Mouse (Mus musculus) heart, adult 8-10 months (tissue): ENCODE measurements around the gene Pla2g4a. TPM values are rescaled to one million over a fixed set of nuclear protein-coding genes. Genes with fewer than 3 reads are reported as not detected.
"Not testable (repeated sequence)": the region's sequence is repeated elsewhere in the genome, so short reads cannot be mapped to it uniquely, and the experiment has no call there.

Experiments
- DNase-seq: peaks from one replicate; pipeline ENCODE4 v3.0.0; 2022; ENCODE audit warnings: low spot score
- total RNA-seq, 4 experiments: library from RNA; stranded (reverse); gene quantifications; 2 replicates each; pipeline ENCODE4 v1.2.4; 2022

Pla2g4a gene
- total RNA-seq, 4 experiments from 2014 or later, result 2.5 to 4.5 (median 2.9) TPM

DNA sequence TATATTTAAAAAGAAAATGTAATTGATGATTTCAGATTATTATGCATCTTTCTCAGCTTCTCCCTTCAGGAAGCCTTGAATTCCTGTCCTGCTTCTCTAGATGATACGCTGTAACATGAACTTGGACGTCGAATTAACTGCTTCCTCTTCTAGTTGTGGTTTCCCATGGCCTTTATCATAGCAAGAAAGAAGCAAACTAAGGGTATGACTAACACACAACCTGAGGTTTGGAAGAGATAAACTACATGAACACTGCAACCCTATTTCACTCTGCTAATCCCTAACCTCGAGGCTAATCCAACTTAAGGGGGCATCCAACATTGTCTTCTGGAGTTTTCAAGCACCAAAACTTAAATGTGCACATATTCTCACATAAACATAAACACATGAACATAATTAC is 23.3 kb downstream of the Pla2g4a start:
- no peak for DNase-seq

DNA sequence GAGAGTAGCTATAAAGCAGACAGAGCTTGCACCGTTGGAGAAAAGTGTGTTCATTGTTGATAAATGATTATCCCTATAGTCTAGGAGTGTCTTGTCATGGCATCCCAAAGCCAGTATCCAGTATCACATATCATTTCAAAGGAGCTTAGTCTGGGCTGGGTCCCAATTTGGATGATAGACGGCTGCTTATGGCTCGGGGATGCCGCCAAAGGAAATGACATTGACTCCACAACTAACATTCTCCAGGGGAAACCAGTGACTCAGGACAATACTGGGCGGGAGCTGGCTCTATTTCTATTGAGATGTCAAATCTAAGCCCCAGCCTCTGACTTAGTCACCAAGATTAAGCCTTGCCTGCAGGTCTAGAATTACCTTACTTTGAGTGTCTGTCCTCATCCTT is 31.9 kb downstream of the Pla2g4a start:
- DNase-seq, result no peak

GRCm38 (mm10) chr1:149923737-149924136 is 37.4 kb downstream of the Pla2g4a start:
- DNase-seq, result not testable (repeated sequence)

DNA sequence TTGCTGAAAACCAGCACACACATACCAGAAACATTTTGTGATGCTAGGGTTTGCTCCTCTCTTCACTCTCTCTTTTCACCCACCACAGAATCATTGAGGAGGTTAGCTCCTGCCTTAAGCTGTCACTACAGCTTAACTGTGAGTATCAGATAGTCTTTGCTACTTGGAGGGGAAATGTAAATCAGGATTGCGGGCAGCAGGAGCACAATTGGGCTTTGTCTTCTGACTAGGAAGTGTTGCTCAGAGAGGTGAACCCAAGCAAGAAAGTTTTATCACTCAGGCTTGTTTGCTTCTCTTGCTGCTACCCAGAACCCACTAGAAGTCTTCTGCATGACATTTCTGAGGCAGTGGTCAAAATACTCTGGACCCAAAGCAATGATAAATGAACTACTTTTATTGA is 38.9 kb downstream of the Pla2g4a start:
- no peak for DNase-seq

- no peak for DNase-seq
Measured at GRCm38 (mm10) chr1:149921325-149921724, 39.8 kb downstream of the Pla2g4a start.

DNA sequence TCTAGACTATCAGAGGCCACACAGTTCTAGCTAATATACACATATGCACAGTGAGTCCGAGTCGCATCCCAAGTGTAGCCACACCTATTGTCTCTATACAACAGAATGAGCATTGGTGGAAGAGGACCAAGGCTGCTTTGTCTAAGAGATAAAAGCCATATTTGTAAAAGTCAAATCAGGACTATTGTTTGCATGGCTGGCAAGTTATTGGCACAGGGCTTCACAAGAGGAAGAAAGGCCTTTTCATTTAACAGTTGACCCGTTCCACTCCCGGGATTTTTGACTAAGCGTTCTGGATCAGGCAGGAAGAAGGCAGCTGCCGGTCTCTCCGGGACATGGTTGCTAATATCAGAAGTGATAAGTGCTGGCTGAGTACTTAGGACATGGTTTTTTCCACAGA is 41.8 kb downstream of the Pla2g4a start:
- peak; percentile 9 for DNase-seq

DNA sequence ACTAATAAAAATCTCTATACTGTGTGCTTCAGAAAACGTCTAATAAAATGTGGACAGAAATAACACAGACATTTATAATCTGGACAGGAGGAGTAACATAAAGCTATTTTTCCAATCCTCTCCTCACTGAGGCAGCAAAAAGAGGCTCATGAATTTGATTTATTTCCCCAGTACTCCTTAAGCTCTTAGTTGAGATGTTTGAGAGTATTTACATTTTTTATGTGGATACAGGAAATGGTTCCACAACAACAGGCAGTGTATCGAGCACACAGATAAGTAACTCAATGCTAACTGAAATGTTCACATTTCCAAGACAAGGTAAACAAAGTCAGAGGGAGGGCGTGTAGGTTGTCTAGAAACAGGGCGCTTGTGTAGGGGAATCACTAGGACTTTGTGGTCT is 48.1 kb downstream of the Pla2g4a start:
- DNase-seq, result no peak

DNA sequence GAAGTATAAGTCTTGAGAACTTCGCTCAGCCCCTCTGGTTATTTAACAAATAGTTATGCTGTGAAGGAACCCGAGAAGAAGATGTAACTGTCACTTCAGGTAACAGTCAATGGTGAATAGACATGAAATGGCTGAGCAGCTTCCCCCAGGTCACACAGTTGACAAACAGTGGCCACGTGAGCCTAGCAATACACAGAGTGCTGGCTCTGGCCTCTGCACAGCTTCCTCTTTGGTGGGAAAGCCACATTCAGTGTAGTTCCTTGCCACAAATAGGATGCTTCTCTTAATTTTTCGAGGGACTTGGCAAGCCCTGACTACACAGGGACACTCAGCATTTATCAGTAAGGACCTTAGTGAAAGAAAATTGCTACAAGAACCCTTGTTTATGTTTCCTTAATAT is 50.0 kb downstream of the Pla2g4a start:
- no peak for DNase-seq

DNA sequence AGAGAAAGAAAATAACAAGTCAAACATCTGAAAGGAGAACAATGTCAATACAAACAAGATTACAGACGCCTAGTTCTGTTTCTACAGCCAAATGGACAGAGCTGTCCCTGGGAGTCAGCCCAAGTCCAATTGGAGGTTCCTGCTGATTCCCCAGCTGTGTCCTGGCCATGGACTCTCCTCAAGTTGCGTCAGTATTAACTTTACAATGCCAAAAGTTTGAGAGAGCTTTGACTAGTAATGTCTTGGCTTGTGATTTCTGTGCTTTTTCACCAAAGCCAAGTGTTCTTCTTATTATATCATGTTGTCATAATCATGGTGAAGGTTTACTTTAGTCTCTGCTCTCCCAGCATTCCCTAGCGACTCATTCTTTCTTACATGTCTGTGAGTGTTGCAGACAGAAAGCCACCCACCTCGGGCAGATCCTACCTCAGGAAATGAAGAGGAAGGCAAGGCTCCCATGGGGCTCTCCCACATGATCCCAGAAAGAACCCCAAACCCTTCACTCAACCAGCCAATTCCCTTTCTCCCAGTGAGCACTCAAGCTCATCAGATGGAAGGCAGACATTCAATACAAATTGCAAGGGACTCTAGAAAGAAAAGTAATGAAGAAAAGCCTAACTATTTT is 63.0 kb downstream of the Pla2g4a start:
- DNase-seq, result peak; percentile 62

GRCm38 (mm10) chr1:149896590-149896989 is 64.5 kb downstream of the Pla2g4a start:
- DNase-seq, result no peak

- no peak for DNase-seq
Measured at GRCm38 (mm10) chr1:149894940-149895339, 66.2 kb downstream of the Pla2g4a start.

DNA sequence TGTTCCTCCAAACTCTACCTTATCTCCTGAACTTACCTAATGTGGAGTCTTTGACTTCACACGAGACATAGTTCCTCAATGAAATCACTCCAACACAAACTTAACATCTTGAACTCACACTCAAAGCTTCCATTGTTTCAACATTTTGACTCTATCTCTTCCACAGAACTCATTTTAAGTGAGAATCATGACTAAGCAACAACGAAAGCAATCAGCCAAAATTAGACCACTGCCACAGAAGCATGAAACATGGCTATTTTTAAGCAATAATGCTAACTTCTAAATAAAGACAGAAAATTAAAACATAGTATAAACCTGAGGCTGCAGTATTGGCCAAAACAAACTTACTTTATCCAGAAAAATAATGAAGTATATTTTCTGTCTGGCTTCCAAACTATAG is 67.2 kb downstream of the Pla2g4a start:
- no peak for DNase-seq

GRCm38 (mm10) chr1:149891057-149891456 is 70.0 kb downstream of the Pla2g4a start:
- DNase-seq, result no peak

DNA sequence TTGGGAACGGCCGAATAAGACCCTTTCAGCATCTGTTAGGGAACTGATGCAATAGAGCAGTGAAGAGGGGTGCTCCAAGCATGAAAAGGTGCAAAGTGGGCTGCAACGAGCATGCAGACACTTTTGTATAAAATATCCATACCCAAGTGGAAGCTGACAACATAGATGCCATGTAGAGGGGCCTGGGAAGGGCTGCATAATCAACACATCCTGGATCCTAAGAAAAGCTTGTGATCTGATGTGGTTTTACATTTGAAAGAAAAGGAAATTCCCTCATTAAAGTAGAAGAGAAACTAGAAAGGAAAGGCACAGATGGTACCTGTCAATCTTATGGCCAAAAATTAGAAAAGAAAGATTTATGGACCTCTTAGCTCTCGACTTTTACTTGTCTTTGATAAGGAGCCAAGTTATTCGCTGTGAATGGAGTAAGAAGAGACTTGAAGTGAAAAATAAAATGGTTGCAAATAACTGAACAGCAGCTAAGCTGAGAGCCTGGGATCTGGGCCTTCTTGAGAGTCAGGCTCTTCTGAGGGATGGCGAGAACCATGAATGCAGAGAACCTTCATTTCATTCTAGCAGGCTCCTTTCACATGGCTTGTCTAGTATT is 78.6 kb downstream of the Pla2g4a start:
- DNase-seq, result no peak

DNA sequence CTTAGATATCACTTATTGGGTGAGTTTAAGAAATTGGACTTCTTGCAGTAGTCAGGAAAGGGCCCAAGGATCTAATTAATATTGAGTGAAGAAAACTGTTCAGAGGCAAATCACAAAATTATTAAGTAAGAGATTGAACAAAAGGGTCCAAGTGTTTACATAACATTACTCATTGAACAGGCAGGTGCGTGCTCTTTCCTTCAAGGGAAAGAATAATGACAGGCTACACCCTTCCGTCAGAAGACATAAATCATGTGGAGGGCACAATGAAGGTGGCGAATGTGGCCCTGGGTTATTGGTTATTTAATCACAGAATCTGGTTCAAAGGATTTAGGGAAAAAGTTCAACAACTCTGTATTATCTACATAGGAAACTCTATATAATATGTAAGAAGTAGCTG is 82.9 kb downstream of the Pla2g4a start:
- no peak for DNase-seq

GRCm38 (mm10) chr1:149876502-149876901 is 84.6 kb downstream of the Pla2g4a start:
- no peak for DNase-seq

- peak; percentile 46 for DNase-seq
Measured at GRCm38 (mm10) chr1:149871625-149872024, 89.5 kb downstream of the Pla2g4a start.

- no peak for DNase-seq
Measured at GRCm38 (mm10) chr1:149867323-149867722, 93.8 kb downstream of the Pla2g4a start.

DNA sequence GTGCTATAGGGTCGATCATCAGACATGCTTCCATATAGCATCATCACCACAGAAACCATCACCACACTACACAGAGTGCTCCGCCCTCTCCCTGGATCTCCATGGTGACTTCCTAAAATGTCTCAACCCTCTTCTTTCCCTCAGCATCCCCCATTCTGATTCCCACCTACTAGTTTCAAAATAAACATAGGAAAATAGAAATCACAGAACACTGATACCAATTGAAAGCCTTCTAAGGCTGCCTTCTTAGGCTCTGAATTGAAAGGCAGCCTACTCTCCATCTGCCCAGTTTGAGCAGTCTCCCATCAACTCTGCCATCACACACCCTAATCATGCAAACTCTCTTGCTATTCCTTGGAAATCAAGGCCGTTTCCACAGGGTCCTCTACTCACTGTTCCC is 94.9 kb downstream of the Pla2g4a start:
- no peak for DNase-seq

DNA sequence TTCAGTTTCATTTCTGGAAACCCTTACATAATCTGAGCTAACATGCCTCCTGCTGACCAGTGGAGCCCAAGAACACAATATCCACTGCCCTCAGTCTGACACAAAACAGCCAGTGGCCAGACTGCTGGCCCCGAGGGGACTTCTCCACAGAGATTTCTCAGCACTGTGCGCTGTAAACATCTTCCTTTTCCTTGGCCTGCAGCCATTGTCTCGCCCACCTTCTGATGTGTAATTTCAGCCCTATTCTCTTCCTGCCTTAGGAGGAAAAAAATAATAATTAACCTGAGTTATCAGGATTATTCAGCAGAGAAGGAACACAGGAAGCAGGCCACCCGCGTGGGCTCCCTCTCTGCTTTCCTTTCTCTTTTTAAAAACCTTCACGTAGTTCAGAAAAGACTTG is 98.3 kb downstream of the Pla2g4a start:
- peak; percentile 42 for DNase-seq

DNA sequence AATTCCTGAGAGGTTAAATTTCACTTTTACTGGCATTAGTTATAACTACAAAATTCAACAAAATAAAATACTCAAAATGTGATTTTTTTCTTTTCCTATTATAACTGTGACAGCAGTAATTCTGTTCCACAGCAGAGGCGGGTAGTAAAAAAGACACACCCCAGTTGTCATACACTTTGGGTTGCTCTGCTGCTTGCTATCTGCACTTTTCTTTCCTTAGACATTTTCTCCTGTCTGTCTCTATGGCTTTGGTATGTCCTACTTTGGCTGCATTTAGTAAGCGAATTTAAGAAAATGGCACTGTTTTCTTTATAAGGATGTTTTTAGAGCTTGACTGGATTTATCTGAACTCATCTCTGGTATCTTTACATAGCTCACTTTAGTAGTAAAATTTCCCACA is 98.9 kb downstream of the Pla2g4a start:
- no peak for DNase-seq

DNA sequence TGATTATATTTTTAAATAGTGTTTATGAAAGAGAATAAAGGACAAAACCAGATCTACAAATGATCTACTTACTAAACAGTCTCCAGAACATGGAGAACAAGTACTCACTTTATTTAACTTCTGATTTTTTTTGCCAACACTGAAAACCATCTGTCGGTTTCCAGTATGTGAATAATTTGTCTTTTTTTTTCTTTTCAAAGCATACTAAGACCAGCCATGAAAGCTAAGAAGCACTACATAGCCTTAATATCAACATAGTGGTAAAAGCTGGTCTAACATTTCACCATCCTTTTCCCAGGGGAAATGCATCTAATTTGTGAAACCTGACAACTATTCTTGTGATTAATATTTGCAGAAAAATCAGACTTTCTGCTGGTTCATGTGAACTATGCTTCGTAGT is 99.5 kb downstream of the Pla2g4a start:
- no peak for DNase-seq

DNA sequence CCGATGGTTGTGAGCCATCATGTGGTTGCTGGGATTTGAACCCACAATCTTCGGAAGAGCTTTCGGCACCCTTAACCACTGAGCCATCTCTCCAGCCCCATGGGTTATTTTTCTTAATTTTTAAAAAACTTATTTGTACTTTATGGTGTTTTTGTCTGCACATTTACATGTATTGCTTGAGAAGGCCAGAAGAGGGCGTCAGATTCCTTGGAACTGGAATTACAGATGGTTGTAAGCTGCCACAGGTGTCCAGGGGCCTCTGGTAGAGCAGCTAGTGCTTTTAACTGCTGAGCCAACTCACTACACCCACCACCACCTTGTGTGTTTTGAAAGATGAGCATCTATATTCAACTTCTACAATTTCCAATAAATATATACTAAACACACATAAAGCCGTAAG is 102.4 kb downstream of the Pla2g4a start:
- no peak for DNase-seq

DNA sequence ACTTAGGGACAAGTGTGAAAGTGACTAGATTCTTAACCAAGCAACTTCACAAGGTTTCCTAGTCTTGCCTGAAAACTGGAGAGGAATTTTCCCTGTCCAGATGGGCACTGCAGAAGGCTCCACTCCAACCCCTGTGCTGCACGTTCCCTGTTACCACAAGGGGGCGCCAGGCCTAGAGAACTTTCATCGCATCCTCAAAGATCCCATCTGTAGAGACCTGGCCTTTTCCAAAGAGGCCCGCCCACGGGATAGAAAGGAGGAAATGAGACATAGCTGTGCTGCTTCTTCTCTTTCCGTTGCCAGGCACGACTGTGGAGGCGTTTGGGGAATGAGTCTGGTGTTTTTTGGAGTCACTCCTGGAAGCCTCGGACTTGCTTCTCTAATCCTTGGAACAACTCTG is 104.4 kb downstream of the Pla2g4a start:
- peak; percentile 74 for DNase-seq
